Mouse (Mus musculus) limb, embryonic 15.5 days (tissue): Measurements from ENCODE around the gene Nav2. TPM values are rescaled to one million over a fixed set of nuclear protein-coding genes. Genes with fewer than 3 reads are reported as not detected.

ENCODE experiments used
- ATAC-seq: fragments of 200-750 bp; cut with Nextera tagmentation; 2 replicates; pipeline ENCODE4 v1.8.0; 2017; ENCODE audit warnings: low read depth, moderate TSS enrichment; ENCODE audit not compliant: insufficient number of reproducible peaks, low FRiP score, low TSS enrichment
- H3K27ac ChIP-seq: fragments of 300-500 bp; sonication (generic); 2 replicates; pipeline ENCODE4 v1.5.1; 2015; ENCODE audit warnings: moderate library complexity, mild to moderate bottlenecking, inconsistent platforms
- H3K27me3 ChIP-seq: fragments of 300-500 bp; sonication (generic); 2 replicates; pipeline ENCODE4 v1.6.1; 2015; ENCODE audit warnings: inconsistent platforms
- H3K36me3 ChIP-seq: fragments of 300-500 bp; sonication (generic); 2 replicates; pipeline ENCODE4 v1.6.1; 2015; ENCODE audit warnings: inconsistent platforms
- H3K4me1 ChIP-seq: fragments of 300-500 bp; sonication (generic); 2 replicates; pipeline ENCODE4 v1.6.1; 2015; ENCODE audit warnings: inconsistent platforms
- H3K4me2 ChIP-seq: fragments of 300-500 bp; sonication (generic); 2 replicates; pipeline ENCODE4 v1.6.1; 2015; ENCODE audit warnings: mild to moderate bottlenecking, inconsistent platforms
- H3K4me3 ChIP-seq: fragments of 300-500 bp; sonication (generic); 2 replicates; pipeline ENCODE4 v1.5.1; 2015; ENCODE audit warnings: mild to moderate bottlenecking, inconsistent platforms
- H3K9ac ChIP-seq: fragments of 300-500 bp; sonication (generic); 2 replicates; pipeline ENCODE4 v1.6.1; 2015; ENCODE audit warnings: inconsistent platforms
- H3K9me3 ChIP-seq: fragments of 300-500 bp; sonication (generic); 2 replicates; pipeline ENCODE4 v1.6.1; 2016; ENCODE audit warnings: inconsistent platforms
- WGBS: fragments of 180-500 bp; shearing (Covaris S2); methylation state at CpG from one replicate; pipeline ENCODE4 v1.1.7; 2015; 5-methylcytosine and 5-hydroxymethylcytosine counted together
- polyA plus RNA-seq: library from polyadenylated mRNA; unstranded; fragments of >200 nt; fragmentation: Nextera tagmentation; extraction: Ambion mirVana; gene quantifications from 2 replicates; pipeline ENCODE4 v1.2.1, GENCODE M21; 2015

Nav2 gene
- polyA plus RNA-seq, 1 experiment from 2014 or later: 17.3 TPM

- H3K4me1 ChIP-seq: 0 out of 2 replicates have a peak, but pooled peaks cover 3% of the 10 kb centered on the region
- H3K27ac ChIP-seq: no peak overlapping the region
- WGBS: 59% methylated on average over 5 of the region's 5 CpGs
- ATAC-seq: no peak
- no peaks in the 10 kb centered on the region for H3K9me3 ChIP-seq
- no peaks in the 10 kb centered on the region for H3K27me3 ChIP-seq
- no peaks in the 10 kb centered on the region for H3K36me3 ChIP-seq
- H3K4me3 ChIP-seq: no peak overlapping the region
- no peak overlapping the region for H3K9ac ChIP-seq
- H3K4me2 ChIP-seq: no peak overlapping the region
These were observed 298.5 kb downstream of the Nav2 start for GRCm38 (mm10) chr7:49206775-49207676.

DNA sequence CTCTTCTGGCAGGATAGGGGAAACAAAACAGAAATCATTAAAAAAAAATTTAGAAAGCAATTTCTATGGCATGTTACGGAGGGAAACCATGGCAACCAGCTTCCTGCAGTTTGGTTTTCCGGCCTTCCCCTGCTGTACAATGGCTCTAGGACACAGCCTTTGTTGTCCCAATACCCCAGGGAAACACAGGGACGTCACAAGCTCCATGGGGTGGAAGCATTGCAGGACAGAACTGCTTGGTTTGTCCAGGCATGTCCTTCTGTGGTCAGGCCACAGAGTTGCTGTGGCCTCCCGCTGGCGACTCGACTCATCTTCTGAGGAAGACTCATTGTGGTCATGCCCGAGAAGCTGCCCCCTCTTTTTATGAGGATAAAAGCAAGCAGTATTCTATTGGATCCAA lies 301.0 kb downstream of the Nav2 start:
- Histone ChIP-seq H3K9ac (no peak overlapping the region), H3K4me3 (no peak overlapping the region), H3K4me1 (no peaks in the 10 kb centered on the region), H3K27me3 (no peaks in the 10 kb centered on the region), H3K27ac (no peak overlapping the region), H3K4me2 (no peak overlapping the region), H3K9me3 (no peaks in the 10 kb centered on the region), H3K36me3 (no peaks in the 10 kb centered on the region)
- no peak for ATAC-seq
- 74% methylated on average over 7 of the region's 7 CpGs for WGBS

GRCm38 (mm10) chr7:49210721-49211120 lies 302.2 kb downstream of the Nav2 start:
- H3K9ac ChIP-seq: no peak overlapping the region
- H3K9me3 ChIP-seq: no peaks in the 10 kb centered on the region
- H3K27ac ChIP-seq: no peak overlapping the region
- H3K27me3 ChIP-seq: no peaks in the 10 kb centered on the region
- H3K4me2 ChIP-seq: no peak overlapping the region
- no peaks in the 10 kb centered on the region for H3K36me3 ChIP-seq
- WGBS: 88% methylated on average over 8 of the region's 8 CpGs
- H3K4me3 ChIP-seq: no peak overlapping the region
- no peaks in the 10 kb centered on the region for H3K4me1 ChIP-seq
- no peak for ATAC-seq

DNA sequence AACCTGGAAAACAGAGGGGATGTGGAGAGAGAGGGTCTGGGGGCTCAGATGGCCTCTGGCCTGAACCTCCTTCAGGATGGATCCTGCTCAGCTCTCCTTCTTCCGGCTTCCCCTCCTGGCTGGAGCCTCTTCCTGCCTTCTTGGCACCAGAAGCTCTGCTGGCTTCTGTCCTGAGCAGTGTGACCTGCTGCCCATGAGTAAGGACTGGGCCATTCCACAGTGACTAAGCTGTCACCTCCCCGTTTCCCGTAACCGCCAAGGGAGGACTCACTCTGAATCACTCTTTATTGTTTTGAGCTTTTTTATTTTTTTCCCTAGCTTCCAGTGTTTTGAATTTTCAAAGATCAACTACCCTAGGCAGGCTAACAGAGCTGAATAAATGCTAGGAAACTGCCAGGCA lies 304.5 kb downstream of the Nav2 start:
- no peak for ATAC-seq
- Histone ChIP-seq H3K27me3 (no peaks in the 10 kb centered on the region), H3K4me2 (no peak overlapping the region), H3K4me3 (no peak overlapping the region), H3K27ac (no peak overlapping the region), H3K4me1 (no peaks in the 10 kb centered on the region), H3K9ac (no peak overlapping the region), H3K9me3 (no peaks in the 10 kb centered on the region), H3K36me3 (no peaks in the 10 kb centered on the region)
- WGBS: 72% methylated on average over 4 of the region's 4 CpGs

DNA sequence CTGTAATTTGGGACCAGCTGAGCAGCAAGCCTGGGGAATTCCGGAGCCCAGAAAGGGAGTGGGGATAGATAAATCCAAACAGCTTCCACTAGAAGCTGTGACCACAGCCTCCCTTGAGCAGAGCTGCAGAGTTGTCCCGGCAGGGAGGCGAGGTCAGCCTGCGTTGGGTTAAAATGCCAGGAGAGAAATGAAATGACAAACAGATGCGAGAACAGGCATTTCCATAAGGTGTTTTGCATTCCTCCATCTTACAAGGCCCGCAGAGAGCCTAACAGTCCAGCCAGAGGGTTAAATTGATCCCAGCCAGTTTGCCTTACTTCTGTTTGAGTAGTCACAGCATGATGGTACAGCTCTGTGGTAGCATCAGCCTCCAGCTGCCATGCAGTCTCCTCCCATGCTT lies 309.3 kb downstream of the Nav2 start:
- H3K36me3 ChIP-seq: no peaks in the 10 kb centered on the region
- no peaks in the 10 kb centered on the region for H3K4me1 ChIP-seq
- no peak overlapping the region for H3K4me3 ChIP-seq
- H3K27ac ChIP-seq: no peak overlapping the region
- no peak for ATAC-seq
- H3K4me2 ChIP-seq: no peak overlapping the region
- 47% methylated on average over 6 of the region's 6 CpGs for WGBS
- no peaks in the 10 kb centered on the region for H3K27me3 ChIP-seq
- H3K9me3 ChIP-seq: no peaks in the 10 kb centered on the region
- H3K9ac ChIP-seq: no peak overlapping the region

- Histone ChIP-seq H3K9me3 (no peaks in the 10 kb centered on the region), H3K4me2 (no peak overlapping the region), H3K27ac (no peak overlapping the region), H3K4me3 (no peak overlapping the region), H3K9ac (no peak overlapping the region), H3K27me3 (no peaks in the 10 kb centered on the region), H3K4me1 (no peaks in the 10 kb centered on the region), H3K36me3 (no peaks in the 10 kb centered on the region)
- ATAC-seq: no peak
- WGBS: 63% methylated on average over 5 of the region's 5 CpGs
These were observed 317.2 kb downstream of the Nav2 start for GRCm38 (mm10) chr7:49225741-49226140.

DNA sequence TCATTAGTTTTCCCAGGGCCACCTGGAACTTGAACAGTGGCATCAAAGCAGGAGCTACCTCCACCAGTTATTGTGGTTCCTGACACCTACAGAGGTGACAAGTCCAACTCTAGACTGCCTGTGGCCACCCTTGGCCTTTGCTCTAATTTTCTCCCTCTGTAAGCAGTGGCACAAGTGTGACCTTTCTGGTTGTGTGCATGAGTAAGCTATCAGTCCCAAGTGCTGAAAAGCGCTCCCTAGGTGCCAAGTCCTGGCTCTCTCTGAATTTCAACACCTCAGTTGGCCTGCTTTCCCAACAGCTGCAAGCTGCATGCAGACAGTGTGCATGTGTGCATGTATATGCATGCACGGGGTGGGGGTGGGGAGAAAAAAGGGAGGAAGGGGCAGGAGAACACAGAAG lies 324.5 kb downstream of the Nav2 start:
- WGBS: 75% methylated on average over 2 of the region's 2 CpGs

DNA sequence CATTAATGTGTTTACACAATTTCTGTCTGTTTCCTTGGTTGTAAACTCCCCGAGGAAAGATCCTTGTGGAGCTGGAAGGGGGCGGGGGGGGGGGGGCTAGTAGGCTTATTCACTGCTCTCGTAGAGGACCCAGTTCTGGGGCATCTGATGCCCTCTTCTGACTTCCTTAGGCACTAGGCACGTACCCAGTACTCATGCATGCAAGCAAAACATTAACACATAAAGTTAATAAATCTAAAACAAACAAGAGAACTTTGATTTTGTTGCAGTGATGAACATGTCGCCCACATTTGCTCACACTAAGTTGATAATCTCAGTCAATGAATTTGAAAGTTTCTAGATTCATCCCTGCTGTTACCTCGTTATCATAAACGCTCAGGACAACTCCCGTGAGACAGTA lies 325.8 kb downstream of the Nav2 start:
- no peak overlapping the region for H3K4me2 ChIP-seq
- H3K9ac ChIP-seq: no peak overlapping the region
- no peak overlapping the region for H3K4me3 ChIP-seq
- H3K9me3 ChIP-seq: no peaks in the 10 kb centered on the region
- no peak for ATAC-seq
- H3K27ac ChIP-seq: no peak overlapping the region
- WGBS: 70% methylated on average over 8 of the region's 8 CpGs
- H3K27me3 ChIP-seq: no peaks in the 10 kb centered on the region
- H3K36me3 ChIP-seq: no peaks in the 10 kb centered on the region
- H3K4me1 ChIP-seq: 0 out of 2 replicates have a peak, but pooled peaks cover 3% of the 10 kb centered on the region

More for the DNA sequence above, 324.5 kb downstream of the Nav2 start:
- no peak overlapping the region for H3K9ac ChIP-seq
- 0 out of 2 replicates have a peak, but pooled peaks cover 3% of the 10 kb centered on the region for H3K4me1 ChIP-seq
- H3K27ac ChIP-seq: no peak overlapping the region
- no peak overlapping the region for H3K4me3 ChIP-seq
- no peak for ATAC-seq
- no peaks in the 10 kb centered on the region for H3K36me3 ChIP-seq
- H3K4me2 ChIP-seq: no peak overlapping the region
- H3K9me3 ChIP-seq: no peaks in the 10 kb centered on the region
- no peaks in the 10 kb centered on the region for H3K27me3 ChIP-seq

DNA sequence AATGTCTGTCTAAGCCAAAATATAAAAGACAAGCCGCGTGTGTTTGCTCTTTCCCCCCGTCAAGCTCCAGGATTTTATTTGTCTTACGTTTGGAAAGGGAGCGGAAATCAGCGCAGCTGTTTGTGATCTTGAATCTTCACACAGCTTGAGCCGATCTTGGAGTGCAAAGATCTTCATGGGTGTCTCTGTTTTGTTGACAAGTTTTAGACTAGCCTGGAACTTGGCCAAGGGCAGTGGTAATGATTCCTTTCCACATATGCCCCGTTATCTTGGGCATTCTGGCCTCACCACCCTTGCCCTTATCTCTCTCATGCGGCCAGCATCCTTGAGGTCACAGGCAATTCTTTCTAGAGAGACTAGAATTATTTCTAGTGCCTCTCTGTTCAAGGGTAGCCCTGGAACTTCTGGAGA lies 326.8 kb downstream of the Nav2 start:
- Histone ChIP-seq H3K36me3 (no peaks in the 10 kb centered on the region), H3K4me1 (0 out of 2 replicates have a peak, but pooled peaks cover 3% of the 10 kb centered on the region), H3K4me3 (no peak overlapping the region), H3K9me3 (no peaks in the 10 kb centered on the region), H3K27me3 (no peaks in the 10 kb centered on the region), H3K9ac (no peak overlapping the region), H3K27ac (no peak overlapping the region), H3K4me2 (no peak overlapping the region)
- 60% methylated on average over 9 of the region's 9 CpGs for WGBS
- ATAC-seq: no peak

DNA sequence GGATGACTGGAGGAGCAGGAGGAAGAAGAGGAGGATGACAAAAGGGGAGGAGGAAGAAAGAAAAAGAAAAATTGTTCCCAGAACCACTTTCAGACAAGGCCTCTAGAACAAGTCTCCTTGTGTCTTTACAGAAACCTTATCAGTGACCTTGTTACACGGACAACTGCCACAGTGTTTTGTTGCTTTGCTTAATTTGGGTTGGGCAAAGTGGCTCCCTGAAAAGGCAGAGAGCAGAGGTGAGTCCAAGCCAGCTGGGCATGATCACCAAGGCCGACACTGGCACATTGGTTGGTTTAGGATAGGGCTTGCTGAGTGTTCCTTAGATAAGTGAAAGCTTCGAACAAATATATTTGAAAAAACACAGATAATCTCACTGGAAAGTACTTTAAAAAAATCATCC lies 327.3 kb downstream of the Nav2 start:
- no peaks in the 10 kb centered on the region for H3K36me3 ChIP-seq
- 85% methylated on average over 3 of the region's 3 CpGs for WGBS
- H3K27ac ChIP-seq: no peak overlapping the region

DNA sequence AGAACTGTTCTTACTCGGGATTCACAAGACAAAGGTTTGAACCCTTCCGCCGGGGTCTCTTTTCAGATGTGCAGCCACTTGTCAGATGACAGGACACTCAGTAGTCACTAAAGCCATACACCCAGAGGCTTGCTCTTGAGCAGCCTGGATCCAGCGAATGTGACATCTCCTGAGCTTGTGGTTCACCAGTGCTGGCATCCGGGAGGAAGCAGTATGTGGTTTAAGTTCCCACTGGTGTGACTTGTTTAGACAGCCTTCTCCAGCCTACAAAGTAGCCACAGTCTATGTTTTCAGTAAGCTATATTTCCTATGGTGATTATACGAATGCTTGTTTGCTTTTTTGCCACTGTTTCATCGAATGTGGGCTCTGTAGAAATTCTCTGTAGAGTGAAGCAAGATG lies 331.9 kb downstream of the Nav2 start:
- no peak overlapping the region for H3K4me2 ChIP-seq
- H3K27me3 ChIP-seq: peaks cover 10% of the 10 kb centered on the region; the same call in 1 of the 2 replicates
- no peaks in the 10 kb centered on the region for H3K36me3 ChIP-seq
- H3K4me1 ChIP-seq: peaks cover 2% of the 10 kb centered on the region; the same call in 1 of the 2 replicates
- 86% methylated on average over 7 of the region's 7 CpGs for WGBS
- H3K9ac ChIP-seq: no peak overlapping the region
- H3K27ac ChIP-seq: no peak overlapping the region
- H3K9me3 ChIP-seq: no peaks in the 10 kb centered on the region
- ATAC-seq: no peak
- no peak overlapping the region for H3K4me3 ChIP-seq

More for the DNA sequence above, 327.3 kb downstream of the Nav2 start:
- 0 out of 2 replicates have a peak, but pooled peaks cover 3% of the 10 kb centered on the region for H3K4me1 ChIP-seq
- no peak overlapping the region for H3K4me2 ChIP-seq
- no peak for ATAC-seq
- no peaks in the 10 kb centered on the region for H3K9me3 ChIP-seq
- H3K9ac ChIP-seq: no peak overlapping the region
- H3K4me3 ChIP-seq: no peak overlapping the region
- H3K27me3 ChIP-seq: no peaks in the 10 kb centered on the region

DNA sequence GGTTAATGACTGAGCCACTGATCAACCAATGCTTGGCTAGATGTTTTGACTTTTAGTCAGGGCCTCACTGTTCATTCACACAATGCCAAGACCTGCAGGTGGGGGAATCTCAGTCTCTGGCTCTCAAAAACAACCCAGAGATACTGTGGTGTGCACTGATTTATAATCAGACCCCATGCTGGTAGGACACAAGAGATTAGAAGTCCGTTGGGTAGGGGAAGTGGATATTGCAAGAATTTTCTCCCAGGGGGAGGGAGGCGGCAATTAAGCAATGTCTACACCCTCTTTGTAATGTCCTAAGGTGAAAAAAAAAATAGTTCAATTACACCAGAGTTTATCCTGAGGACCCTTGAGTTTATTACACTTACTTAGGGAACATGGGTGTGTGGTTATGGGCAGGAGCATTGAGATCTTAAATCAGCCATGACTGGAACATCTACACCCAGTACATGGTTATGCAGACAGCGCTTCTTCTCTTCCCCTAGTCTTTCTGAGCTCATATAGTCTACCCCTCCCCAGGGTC lies 332.8 kb downstream of the Nav2 start:
- Histone ChIP-seq H3K27ac (no peak overlapping the region), H3K27me3 (peaks cover 13% of the 10 kb centered on the region), H3K36me3 (no peaks in the 10 kb centered on the region), H3K9me3 (no peaks in the 10 kb centered on the region), H3K4me2 (no peak overlapping the region), H3K4me1 (peaks cover 9% of the 10 kb centered on the region), H3K4me3 (no peak overlapping the region), H3K9ac (no peak overlapping the region)
- 66% methylated on average over 3 of the region's 3 CpGs for WGBS
- no peak for ATAC-seq
